ENCODE assay signal across 17 mouse cellular contexts in genomic region chr5:115058584-115059297, GRCm38 (mm10). TPM values are rescaled to one million over a fixed set of nuclear protein-coding genes. Genes with fewer than 3 reads are reported as not detected.
DNase-seq lines count a peak whose midpoint lies in the region; ATAC-seq and TF ChIP-seq lines count a peak whose summit lies in the region.
"Had no signal": no experiment of that assay in that cellular context is flagged by ENCODE, and none has a peak within 500 bp of the region (broad histone marks: within the 10 kb centered on the region; RNA-seq: fewer than 3 reads in every experiment).

No protein-coding gene starts in this region.

- peak overlapping the region; percentile 24 for H3K4me2 ChIP-seq in heart, embryonic 13.5 days
- H3K4me2 ChIP-seq: forebrain, embryonic 13.5 days; neural tube, embryonic 15.5 days had no signal

- peaks cover 22% of the 10 kb centered on the region for H3K36me3 ChIP-seq in heart, embryonic 13.5 days
- H3K36me3 ChIP-seq in G1E (replicated peaks): peaks cover 40% of the 10 kb centered on the region
- peaks cover 47% of the 10 kb centered on the region for H3K36me3 ChIP-seq in megakaryocyte, embryonic 14.5 days (replicated peaks; ENCODE audit: low read length)

- no peak overlapping the region for H3K4me3 ChIP-seq in heart, embryonic 13.5 days
- H3K4me3 ChIP-seq in G1E (ENCODE audit: low read depth, low read length): peak overlapping the region; percentile 54; the same call in 1 of the 2 replicates
- peak overlapping the region; percentile 78 for H3K4me3 ChIP-seq in megakaryocyte, embryonic 14.5 days (replicated peaks)
- H3K4me3 ChIP-seq: forebrain, embryonic 13.5 days; neural tube, embryonic 15.5 days had no signal

- H3K9me3 ChIP-seq in heart, embryonic 13.5 days: no peaks in the 10 kb centered on the region
- H3K9me3 ChIP-seq in G1E (replicated peaks): peaks cover 9% of the 10 kb centered on the region
- no peaks in the 10 kb centered on the region for H3K9me3 ChIP-seq in megakaryocyte, embryonic 14.5 days
- H3K9me3 ChIP-seq: forebrain, embryonic 13.5 days; neural tube, embryonic 15.5 days had no signal

- peak; percentile 72; the same call in 1 of the 2 replicates for ATAC-seq in heart, embryonic 13.5 days (ENCODE audit: extremely low read depth, insufficient number of reproducible peaks, low FRiP score, low TSS enrichment)
- ATAC-seq in G1E (ENCODE audit: extremely low read depth, insufficient number of reproducible peaks, low FRiP score, poor library complexity, severe bottlenecking): peak; percentile 74
- ATAC-seq in hematopoietic stem cell, adult 5-6 weeks (replicated peaks in 1 of 2; ENCODE audit: insufficient read depth in 1 of 2, low FRiP score in 2 of 2, low TSS enrichment in 1 of 2, low read depth in 1 of 2, poor library complexity in 2 of 2, severe bottlenecking in 2 of 2): peak; percentile 81 to 88
- ATAC-seq: forebrain, embryonic 13.5 days had no signal

- 23% methylated on average over 7 of the region's 7 CpGs for WGBS in heart, embryonic 13.5 days

- no peaks in the 10 kb centered on the region for H3K27me3 ChIP-seq in heart, embryonic 13.5 days (replicated peaks)
- H3K27me3 ChIP-seq in G1E (ENCODE audit: insufficient read depth, low read length): no peaks in the 10 kb centered on the region
- H3K27me3 ChIP-seq in megakaryocyte, embryonic 14.5 days (replicated peaks): no peaks in the 10 kb centered on the region
- H3K27me3 ChIP-seq: forebrain, embryonic 13.5 days; neural tube, embryonic 15.5 days had no signal

- no peak for DNase-seq in heart, postnatal 10 days
- DNase-seq in G1E (ENCODE audit: low spot score): peak; percentile 51
- no peak for DNase-seq in right cerebral cortex, postnatal 14 days
- DNase-seq in left cerebral cortex, adult 11 months (ENCODE audit: low spot score): no peak
- DNase-seq in gastrocnemius, postnatal 10 days: no peak
- DNase-seq: embryo, embryonic 11 days; kidney, adult 9 months; midbrain, embryonic 14.5 days; thymus, postnatal 25 days had no signal

- TF ChIP-seq CTCF in G1E (IDR thresholded peaks at IDR 0.05; ENCODE audit: low read depth, low read length): no peak

- H3K9ac ChIP-seq in heart, embryonic 13.5 days: peak overlapping the region; percentile 11; the same call in 1 of the 2 replicates
- H3K9ac ChIP-seq: forebrain, embryonic 13.5 days; neural tube, embryonic 15.5 days had no signal

- H3K27ac ChIP-seq in heart, embryonic 13.5 days (replicated peaks): peak overlapping the region; percentile 68
- H3K27ac ChIP-seq: forebrain, embryonic 13.5 days; neural tube, embryonic 15.5 days had no signal

- peaks cover 73% of the 10 kb centered on the region for H3K4me1 ChIP-seq in heart, embryonic 13.5 days
- peaks cover 93% of the 10 kb centered on the region for H3K4me1 ChIP-seq in G1E (ENCODE audit: insufficient read depth, low read depth, low read length)
- H3K4me1 ChIP-seq in megakaryocyte, embryonic 14.5 days: peaks cover 98% of the 10 kb centered on the region

- intact Hi-C loops in heart, postnatal 10 days (cut with DNase I): no loop called here

RNA-seq across cellular contexts. Expression of gene Gm10401, which starts 39.4 kb away (rescaled TPM):
- polyA plus RNA-seq in heart, embryonic 13.5 days (2015; fragmentation: Nextera tagmentation; extraction: Ambion mirVana): 16.7 and 18.7 TPM in 2 replicates
- total RNA-seq in heart, postnatal 10 days (2021): not detected
- total RNA-seq in G1E (2014; fragmentation: Nextera tagmentation) (not detected in 2 replicates), G1E (2017) (0.46 and 0.49 TPM in 2 replicates)
- not detected in 2 replicates for polyA plus RNA-seq in G1E (2012)
- 0.50 TPM in 1 of 2 replicates, not detected in the other for total RNA-seq in hematopoietic stem cell, adult 5-6 weeks (2017)
- polyA plus RNA-seq in megakaryocyte, embryonic 14.5 days (2012; ENCODE audit: insufficient read depth, low replicate concordance): not detected in 2 replicates
- not detected for total RNA-seq in gastrocnemius, postnatal 10 days (2021)
- total RNA-seq: layer of hippocampus, postnatal 14 days; liver, adult 2 months had no signal
- polyA plus RNA-seq: brain, embryonic 14.5 days had no signal

RNA-seq across cellular contexts. Expression of gene Sppl3, which starts 47.8 kb away (rescaled TPM):
- 6.5 and 6.9 TPM in 2 replicates for polyA plus RNA-seq in heart, embryonic 13.5 days (2015; fragmentation: Nextera tagmentation; extraction: Ambion mirVana)
- total RNA-seq in heart, postnatal 10 days (2021): 10 to 100 TPM; 51.9 to 56.5 TPM
- 53.9 and 69.2 TPM in 2 replicates for total RNA-seq in G1E (2014; fragmentation: Nextera tagmentation)
- 31.8 and 35.9 TPM in 2 replicates for total RNA-seq in G1E (2017)
- 29.5 and 33.9 TPM in 2 replicates for polyA plus RNA-seq in G1E (2012)
- 25.6 and 32.0 TPM in 2 replicates for total RNA-seq in hematopoietic stem cell, adult 5-6 weeks (2017)
- 8.1 and 18.2 TPM in 2 replicates for polyA plus RNA-seq in megakaryocyte, embryonic 14.5 days (2012; ENCODE audit: insufficient read depth, low replicate concordance)
- 10 to 100 TPM; 39.9 to 44.5 TPM for total RNA-seq in gastrocnemius, postnatal 10 days (2021)
